Comparison of ENCODE assay signal across 16 mouse cellular contexts in genomic region chr12:31714070-31714469, GRCm38 (mm10). TPM values are rescaled to one million over a fixed set of nuclear protein-coding genes. Genes with fewer than 3 reads are reported as not detected.
DNase-seq lines count a peak whose midpoint lies in the region; ATAC-seq and TF ChIP-seq lines count a peak whose summit lies in the region.
"Had no signal": no experiment of that assay in that cellular context is flagged by ENCODE, and none has a peak within 500 bp of the region (broad histone marks: within the 10 kb centered on the region; RNA-seq: fewer than 3 reads in every experiment).

No protein-coding gene starts in this region.

- no peak overlapping the region for H3K27ac ChIP-seq in embryonic facial prominence, embryonic 12.5 days
- no peak overlapping the region for H3K27ac ChIP-seq in embryonic facial prominence, embryonic 10.5 days (replicated peaks)
- H3K27ac ChIP-seq in heart, embryonic 15.5 days = no peak overlapping the region
- H3K27ac ChIP-seq in cortical plate, adult 2 months (ENCODE audit: insufficient read depth, low read length) = no peak overlapping the region
- no peak overlapping the region for H3K27ac ChIP-seq in limb, embryonic 13.5 days
- H3K27ac ChIP-seq: kidney, embryonic 15.5 days; liver, embryonic 13.5 days had no signal

- TF ChIP-seq POLR2A in cortical plate, adult 2 months (IDR thresholded peaks at IDR 0.05; ENCODE audit: extremely low read depth, insufficient read depth, low read length) = no peak

- peak overlapping the region; percentile 25; the same call in 1 of the 2 replicates for H3K4me2 ChIP-seq in embryonic facial prominence, embryonic 12.5 days (replicated peaks)
- H3K4me2 ChIP-seq in heart, embryonic 15.5 days = peak overlapping the region; percentile 59
- peak overlapping the region; percentile 49 for H3K4me2 ChIP-seq in limb, embryonic 13.5 days (replicated peaks)
- H3K4me2 ChIP-seq: kidney, embryonic 15.5 days; liver, embryonic 13.5 days had no signal

- H3K4me1 ChIP-seq in embryonic facial prominence, embryonic 12.5 days = peaks cover 5% of the 10 kb centered on the region; the same call in 1 of the 2 replicates
- peaks cover 6% of the 10 kb centered on the region for H3K4me1 ChIP-seq in embryonic facial prominence, embryonic 10.5 days
- peaks cover 8% of the 10 kb centered on the region for H3K4me1 ChIP-seq in heart, embryonic 15.5 days (replicated peaks)
- H3K4me1 ChIP-seq in cortical plate, adult 2 months (ENCODE audit: control insufficient read depth, insufficient read depth, low read length) = no peaks in the 10 kb centered on the region; the same call in 1 of the 2 replicates
- peaks cover 10% of the 10 kb centered on the region for H3K4me1 ChIP-seq in limb, embryonic 13.5 days
- H3K4me1 ChIP-seq: liver, embryonic 13.5 days had no signal

- no peaks in the 10 kb centered on the region for H3K27me3 ChIP-seq in embryonic facial prominence, embryonic 12.5 days
- H3K27me3 ChIP-seq in embryonic facial prominence, embryonic 10.5 days (replicated peaks; ENCODE audit: low read depth, poor library complexity, severe bottlenecking) = no peaks in the 10 kb centered on the region
- H3K27me3 ChIP-seq in heart, embryonic 15.5 days = no peaks in the 10 kb centered on the region
- H3K27me3 ChIP-seq in limb, embryonic 13.5 days = no peaks in the 10 kb centered on the region
- H3K27me3 ChIP-seq: kidney, embryonic 15.5 days; liver, embryonic 13.5 days; Patski had no signal

- no peak for ATAC-seq in embryonic facial prominence, embryonic 12.5 days (ENCODE audit: insufficient number of reproducible peaks, insufficient read depth, low FRiP score, low TSS enrichment)
- no peak for ATAC-seq in heart, embryonic 15.5 days (replicated peaks; ENCODE audit: insufficient number of reproducible peaks, insufficient read depth, low FRiP score, low read depth)
- ATAC-seq in limb, embryonic 13.5 days (ENCODE audit: low FRiP score, low read depth) = no peak
- no peak for ATAC-seq in CD4-positive, CD25-positive, alpha-beta regulatory T cell, adult 4 months
- ATAC-seq: Patski had no signal

- 90% methylated on average over 3 of the region's 3 CpGs for WGBS in embryonic facial prominence, embryonic 12.5 days
- WGBS in embryonic facial prominence, embryonic 10.5 days = 93% methylated on average over 3 of the region's 3 CpGs
- 86% methylated on average over 3 of the region's 3 CpGs for WGBS in heart, embryonic 15.5 days
- WGBS in limb, embryonic 13.5 days = 45% methylated on average over 3 of the region's 3 CpGs

- H3K9ac ChIP-seq in embryonic facial prominence, embryonic 12.5 days = no peak overlapping the region
- H3K9ac ChIP-seq in heart, embryonic 15.5 days = no peak overlapping the region
- H3K9ac ChIP-seq in limb, embryonic 13.5 days = no peak overlapping the region
- H3K9ac ChIP-seq: kidney, embryonic 15.5 days; liver, embryonic 13.5 days had no signal

- H3K36me3 ChIP-seq in embryonic facial prominence, embryonic 12.5 days = no peaks in the 10 kb centered on the region
- H3K36me3 ChIP-seq in embryonic facial prominence, embryonic 10.5 days (replicated peaks) = no peaks in the 10 kb centered on the region
- H3K36me3 ChIP-seq in heart, embryonic 15.5 days = no peaks in the 10 kb centered on the region
- H3K36me3 ChIP-seq in limb, embryonic 13.5 days = no peaks in the 10 kb centered on the region
- H3K36me3 ChIP-seq: kidney, embryonic 15.5 days; liver, embryonic 13.5 days had no signal

- H3K4me3 ChIP-seq in embryonic facial prominence, embryonic 12.5 days = no peak overlapping the region
- no peak overlapping the region for H3K4me3 ChIP-seq in embryonic facial prominence, embryonic 10.5 days
- H3K4me3 ChIP-seq in heart, embryonic 15.5 days = no peak overlapping the region
- peak overlapping the region; percentile 35; the same call in 1 of the 2 replicates for H3K4me3 ChIP-seq in cortical plate, adult 2 months (ENCODE audit: insufficient read depth, low read length)
- H3K4me3 ChIP-seq in limb, embryonic 13.5 days = no peak overlapping the region
- H3K4me3 ChIP-seq: kidney, embryonic 15.5 days; liver, embryonic 13.5 days had no signal

- no peaks in the 10 kb centered on the region for H3K9me3 ChIP-seq in embryonic facial prominence, embryonic 12.5 days
- no peaks in the 10 kb centered on the region for H3K9me3 ChIP-seq in embryonic facial prominence, embryonic 10.5 days
- no peaks in the 10 kb centered on the region for H3K9me3 ChIP-seq in heart, embryonic 15.5 days (replicated peaks)
- H3K9me3 ChIP-seq in limb, embryonic 13.5 days = no peaks in the 10 kb centered on the region
- H3K9me3 ChIP-seq: kidney, embryonic 15.5 days; liver, embryonic 13.5 days had no signal

- TF ChIP-seq CTCF in cortical plate, adult 2 months (IDR thresholded peaks at IDR 0.05; ENCODE audit: extremely low read depth, insufficient read depth, low read length) = no peak

- no peak for DNase-seq in embryonic facial prominence, embryonic 10.5 days (ENCODE audit: low spot score)
- no peak for DNase-seq in heart, adult 18-20 months
- no peak for DNase-seq in right cerebral cortex, adult 2 months (ENCODE audit: low spot score in 2 of 2)
- DNase-seq: gastrocnemius, postnatal 10 days; liver, embryonic 13.5 days; lung, postnatal 10 days; thymus, postnatal 4 days had no signal

RNA-seq across cellular contexts. Expression of gene Gpr22, which starts 0.3 kb away (rescaled TPM):
- 1.00 and 1.2 TPM in 2 replicates for polyA plus RNA-seq in embryonic facial prominence, embryonic 12.5 days (2016; fragmentation: Nextera tagmentation; extraction: Ambion mirVana)
- 0.69 and 0.93 TPM in 2 replicates for polyA plus RNA-seq in embryonic facial prominence, embryonic 10.5 days (2016; fragmentation: Nextera tagmentation; extraction: Ambion mirVana)
- 5.8 and 8.2 TPM in 2 replicates for polyA plus RNA-seq in heart, embryonic 15.5 days (2015; fragmentation: Nextera tagmentation; extraction: Ambion mirVana)
- 10 to 100 TPM; 16.6 to 20.0 TPM for total RNA-seq in heart, adult 18-20 months (2021)
- polyA plus RNA-seq in cortical plate, adult 2 months (2012; rRNA removed) = 26.5 and 33.1 TPM in 2 replicates
- polyA plus RNA-seq in limb, embryonic 13.5 days (2015; fragmentation: Nextera tagmentation; extraction: Ambion mirVana) = 0.38 and 0.55 TPM in 2 replicates
- polyA plus RNA-seq in CD4-positive, CD25-positive, alpha-beta regulatory T cell, adult 4 months (2017; shearing (Covaris generic)) = under 1 TPM; 0.38 to 0.90 TPM
- total RNA-seq: gastrocnemius, postnatal 10 days; megakaryocyte-erythroid progenitor cell, adult 5-6 weeks; neutrophil, adult 5-6 weeks had no signal

RNA-seq across cellular contexts. Expression of gene Cog5, which starts 59.4 kb away (rescaled TPM):
- 34.8 and 35.8 TPM in 2 replicates for polyA plus RNA-seq in embryonic facial prominence, embryonic 12.5 days (2016; fragmentation: Nextera tagmentation; extraction: Ambion mirVana)
- 29.0 and 31.1 TPM in 2 replicates for polyA plus RNA-seq in embryonic facial prominence, embryonic 10.5 days (2016; fragmentation: Nextera tagmentation; extraction: Ambion mirVana)
- polyA plus RNA-seq in heart, embryonic 15.5 days (2015; fragmentation: Nextera tagmentation; extraction: Ambion mirVana) = 24.1 and 26.6 TPM in 2 replicates
- total RNA-seq in heart, adult 18-20 months (2021) = 10 to 100 TPM; 54.5 to 60.3 TPM
- polyA plus RNA-seq in cortical plate, adult 2 months (2012; rRNA removed) = 30.1 and 30.6 TPM in 2 replicates
- polyA plus RNA-seq in limb, embryonic 13.5 days (2015; fragmentation: Nextera tagmentation; extraction: Ambion mirVana) = 35.0 and 36.1 TPM in 2 replicates
- 10 to 100 TPM; 50.7 to 68.8 TPM for polyA plus RNA-seq in CD4-positive, CD25-positive, alpha-beta regulatory T cell, adult 4 months (2017; shearing (Covaris generic))

RNA-seq across cellular contexts. Expression of gene Dus4l, which starts 59.4 kb away (rescaled TPM):
- polyA plus RNA-seq in embryonic facial prominence, embryonic 12.5 days (2016; fragmentation: Nextera tagmentation; extraction: Ambion mirVana) = 9.6 and 10.5 TPM in 2 replicates
- polyA plus RNA-seq in embryonic facial prominence, embryonic 10.5 days (2016; fragmentation: Nextera tagmentation; extraction: Ambion mirVana) = 11.9 and 12.3 TPM in 2 replicates
- 5.2 and 7.0 TPM in 2 replicates for polyA plus RNA-seq in heart, embryonic 15.5 days (2015; fragmentation: Nextera tagmentation; extraction: Ambion mirVana)
- total RNA-seq in heart, adult 18-20 months (2021) = 1 to 10 TPM; 5.9 to 8.0 TPM
- 6.6 and 7.4 TPM in 2 replicates for polyA plus RNA-seq in cortical plate, adult 2 months (2012; rRNA removed)
- 11.3 and 16.4 TPM in 2 replicates for polyA plus RNA-seq in limb, embryonic 13.5 days (2015; fragmentation: Nextera tagmentation; extraction: Ambion mirVana)
- 10 to 100 TPM; 12.0 to 14.8 TPM for polyA plus RNA-seq in CD4-positive, CD25-positive, alpha-beta regulatory T cell, adult 4 months (2017; shearing (Covaris generic))
